Mouse (Mus musculus) left cerebral cortex, postnatal 14 days (tissue): ENCODE measurements at regions not wholly inside any gene's neighbourhood (a gene's known extent, or its start where the extent isn't known, plus 50 kb on each side); places are given as distances from the start of the nearest gene placed in this dataset.
A peak's percentile ranks its signal among the peaks of the same experiment; 100 is the strongest.

Experiments
- DNase-seq, 2 experiments: peaks; one replicate each; pipeline ENCODE4 v3.0.0; 2021 to 2022; ENCODE audit warnings: low spot score in 2 of 2, mixed read lengths in 1 of 2
- intact Hi-C: fragments of 180-260 bp; cut with DNase I; formaldehyde crosslinking; loops from one replicate; pipeline ENCODE4 v1.15.1; 2025

DNA sequence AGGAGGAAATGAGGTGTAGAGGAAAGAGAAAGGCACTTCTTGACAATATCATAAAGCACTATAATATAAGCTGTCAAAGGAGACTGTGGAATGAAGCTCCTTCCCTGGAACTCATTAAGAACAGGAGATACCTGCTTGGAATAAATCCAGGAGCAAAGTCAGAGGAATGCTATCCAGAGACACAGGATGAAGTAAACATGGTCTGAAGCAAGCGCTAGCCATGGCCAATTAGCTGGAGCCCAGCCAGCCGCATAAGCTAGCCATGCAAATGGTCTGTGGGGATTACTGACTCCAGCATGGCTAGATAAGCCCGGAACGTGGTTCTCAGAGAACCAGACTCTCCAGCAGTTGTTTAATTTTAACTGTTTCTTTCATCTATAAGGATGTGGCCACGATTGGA is 54.9 kb upstream of the Gpc3 start:
- DNase-seq = no peak

GRCm38 (mm10) chrX:52679045-52679444 is 65.3 kb upstream of the Gpc3 start:
- intact Hi-C loops = no loop called here
- peak in 1 of 2 experiments; percentile 6 for DNase-seq

More for the DNA sequence above, 54.9 kb upstream of the Gpc3 start:
- intact Hi-C loops = no loop called here

DNA sequence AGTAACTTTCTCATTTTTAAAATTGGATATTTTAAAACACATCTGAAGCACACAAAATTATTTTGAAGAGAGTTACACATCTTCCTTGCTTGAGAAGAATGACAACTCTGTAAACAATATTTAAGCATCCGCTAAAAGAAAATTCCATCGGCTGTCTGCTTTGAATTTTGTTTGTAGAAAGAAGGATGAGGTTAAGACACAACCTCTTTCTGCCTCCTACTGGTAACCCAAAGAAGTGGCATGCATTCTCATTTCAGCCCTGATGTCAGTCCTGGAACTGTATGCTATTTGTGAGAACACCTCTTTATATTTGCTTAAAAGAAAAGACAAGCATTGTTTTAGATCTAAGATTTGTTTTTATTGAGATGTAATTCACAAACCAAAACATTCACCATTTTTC is 80.6 kb upstream of the Gpc3 start:
- intact Hi-C loops = no loop called here
- DNase-seq = peak in 1 of 2 experiments; percentile 6

- intact Hi-C loops = no loop called here
- DNase-seq = no peak
These were observed 85.9 kb upstream of the Gpc3 start for GRCm38 (mm10) chrX:52699615-52700014.

DNA sequence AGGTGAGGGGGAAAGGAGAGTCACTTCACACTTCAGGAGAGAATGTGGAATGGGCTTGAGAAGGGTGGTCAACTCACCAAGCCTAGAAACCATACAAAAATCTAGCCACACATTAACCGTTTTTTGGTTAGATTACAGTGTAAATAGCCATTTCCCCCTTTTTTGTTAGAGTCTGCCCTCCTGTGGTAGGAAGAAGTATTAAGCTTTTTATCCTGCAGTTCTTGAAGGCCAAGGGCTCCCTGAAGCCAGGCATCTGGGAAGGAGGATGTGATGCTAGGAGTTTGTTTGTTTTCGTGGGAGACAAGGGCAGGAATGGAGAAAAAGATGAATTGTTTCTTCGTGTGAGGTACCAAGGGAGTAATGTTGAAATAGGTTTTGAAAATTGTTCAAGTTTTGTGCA is 73.5 kb upstream of the Ccdc160 start:
- peak in 1 of 2 experiments; percentile 2 for DNase-seq
- intact Hi-C loops = loop anchor here (5.0 kb wide), 1 partner anchor 265 kb away; no protein-coding TSS in a partner anchor

- DNase-seq = no peak
- intact Hi-C loops = no loop called here
These were observed 52.9 kb upstream of the Ccdc160 start for GRCm38 (mm10) chrX:52738116-52738515.
